Mouse (Mus musculus) activated CD4-positive, CD25-positive, alpha-beta regulatory T cell, adult 4 months (primary cell): Measurements from ENCODE around the gene Mcm9. TPM values are rescaled to one million over a fixed set of nuclear protein-coding genes. Genes with fewer than 3 reads are reported as not detected.

Experiments used
- ATAC-seq: one replicate; pipeline ENCODE4 v1.8.0; 2017
- polyA plus RNA-seq, 2 experiments: library from polyadenylated mRNA; unstranded; fragments of 100-300 nt; shearing (Covaris generic); gene quantifications; one replicate each; pipeline ENCODE4 v1.2.1; 2017

Mcm9 gene
- polyA plus RNA-seq, 2 experiments from 2014 or later = 3.5 to 5.2 TPM

- ATAC-seq = no peak
Observed at GRCm38 (mm10) chr10:53580137-53580536, 50.1 kb downstream of the Mcm9 start.

DNA sequence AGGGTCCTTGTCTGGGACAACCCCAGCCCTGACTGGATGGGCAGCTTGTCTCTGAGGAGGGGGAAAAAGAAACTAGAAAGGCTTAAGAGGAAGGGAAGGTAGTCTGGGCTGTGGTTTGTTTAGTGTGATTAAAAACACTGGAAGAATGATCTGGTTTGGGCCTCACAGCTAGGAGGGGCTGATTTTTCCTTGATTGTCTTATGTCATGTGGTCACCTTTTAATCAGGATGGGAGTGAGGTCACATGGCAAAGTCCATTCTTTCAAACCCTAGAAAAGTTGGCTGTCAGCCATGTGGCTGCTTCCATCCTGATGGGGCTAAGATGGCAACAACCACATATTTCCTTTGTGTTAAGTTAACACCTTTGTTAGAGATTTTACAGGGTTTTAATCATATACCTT is 61.7 kb downstream of the Mcm9 start:
- ATAC-seq = no peak

DNA sequence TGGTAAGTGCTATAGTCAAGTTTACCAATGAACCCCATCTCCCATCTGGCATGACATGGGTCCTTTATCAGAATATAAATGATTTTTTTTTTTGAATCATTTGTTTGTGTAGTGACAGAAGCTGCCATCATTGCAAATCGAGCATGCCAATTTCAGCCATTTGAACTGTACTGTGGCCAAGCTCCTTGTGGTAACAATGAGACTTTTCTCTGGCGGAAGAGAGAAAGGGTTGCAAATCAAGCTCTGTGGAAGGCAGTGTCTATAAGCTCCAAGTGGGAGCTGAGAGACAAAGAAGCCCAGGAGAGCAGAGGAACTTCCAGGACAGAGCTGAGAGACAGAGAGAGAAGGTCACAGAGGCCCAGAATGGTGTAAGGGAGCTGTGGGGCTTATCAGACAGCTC is 64.7 kb downstream of the Mcm9 start:
- no peak for ATAC-seq

GRCm38 (mm10) chr10:53562001-53562400 is 68.2 kb downstream of the Mcm9 start:
- no peak for ATAC-seq

DNA sequence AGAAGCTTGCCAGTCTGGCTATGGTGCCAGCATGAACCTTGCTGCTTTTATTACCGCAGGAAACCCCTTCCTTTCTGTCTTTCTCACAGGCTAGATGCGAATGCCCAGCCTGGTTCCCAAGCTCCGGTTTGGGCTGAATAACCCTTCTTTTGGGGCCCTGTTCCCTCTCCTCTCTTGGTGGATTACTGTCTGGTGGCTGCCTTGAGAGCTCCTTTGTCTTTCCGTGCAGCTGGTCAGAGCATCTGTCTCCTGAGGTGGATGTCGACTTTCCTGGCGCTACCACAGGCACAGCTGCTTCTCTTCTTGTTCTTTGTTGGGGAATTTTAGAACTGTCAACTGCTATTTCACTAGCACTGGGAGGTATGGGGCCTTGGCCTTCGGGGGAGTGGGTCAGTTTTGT is 92.6 kb downstream of the Mcm9 start:
- no peak for ATAC-seq

DNA sequence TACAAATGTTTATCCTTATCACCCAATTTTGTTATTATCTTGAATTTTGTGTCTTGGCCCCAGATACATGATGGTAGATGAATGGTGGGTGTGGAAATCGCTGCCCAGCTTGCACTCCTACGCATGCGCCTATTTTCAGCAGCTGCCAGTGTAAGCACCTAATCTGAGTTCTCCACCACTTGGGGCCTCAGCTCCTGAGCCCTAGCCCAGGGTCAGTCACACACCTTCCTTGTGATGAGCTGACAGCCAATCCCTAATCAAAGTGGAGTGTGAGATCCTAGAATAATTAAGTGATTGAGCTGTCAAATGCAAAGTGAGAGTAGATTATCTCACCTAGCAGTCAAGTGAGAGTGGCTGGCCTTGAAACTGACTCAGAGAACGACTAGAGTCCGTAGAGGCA is 97.9 kb downstream of the Mcm9 start:
- no peak for ATAC-seq

DNA sequence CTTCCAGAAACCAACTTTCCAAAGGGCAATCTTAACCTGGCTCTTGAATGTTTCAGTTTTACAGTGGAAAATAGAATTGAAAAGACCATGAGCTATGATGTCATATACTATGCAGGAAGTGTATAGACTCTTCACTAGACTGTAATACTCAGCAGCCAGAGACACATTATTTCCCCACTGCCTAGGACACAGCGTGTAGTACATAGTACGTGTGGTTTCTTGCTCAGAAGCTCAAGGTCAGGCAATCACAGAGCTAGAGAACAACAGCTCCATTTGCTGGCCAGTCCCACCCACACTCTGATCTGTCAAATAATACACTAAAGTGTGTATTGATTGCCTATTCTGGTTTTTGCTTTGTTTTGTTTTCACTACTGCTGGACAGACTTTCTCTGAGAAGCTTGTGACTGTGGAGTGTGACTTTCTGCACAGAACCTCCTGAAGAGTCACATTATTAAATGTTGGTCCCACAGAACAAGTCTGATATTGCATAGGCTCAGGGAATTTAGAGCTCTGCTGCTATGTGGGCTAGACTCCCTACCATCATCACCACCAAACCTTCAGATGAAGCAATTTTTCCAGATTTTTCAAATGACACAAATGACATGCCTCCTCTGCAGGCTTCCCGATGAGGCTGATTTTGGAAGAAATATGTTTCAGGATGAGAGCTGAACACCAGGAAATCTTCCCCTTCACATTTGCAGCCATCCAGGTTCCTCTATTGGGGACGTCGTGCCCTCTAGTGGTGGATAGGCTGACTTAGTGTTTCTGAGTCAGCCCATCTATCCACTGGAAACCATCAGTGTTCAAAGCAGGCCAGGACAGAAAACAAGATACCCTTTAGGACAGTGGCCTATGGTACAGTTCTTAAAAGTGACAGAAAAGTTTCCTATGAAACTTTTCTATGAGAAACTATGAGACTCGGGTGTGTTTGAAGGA is 102.1 kb downstream of the Mcm9 start:
- ATAC-seq = peak; percentile 34

- no peak for ATAC-seq
Observed at GRCm38 (mm10) chr10:53527344-53527743, 102.9 kb downstream of the Mcm9 start.

- peak; percentile 38 for ATAC-seq
Observed at GRCm38 (mm10) chr10:53526350-53526749, 103.9 kb downstream of the Mcm9 start.

- peak; percentile 76 for ATAC-seq
Observed at GRCm38 (mm10) chr10:53525265-53525976, 104.8 kb downstream of the Mcm9 start.

- no peak for ATAC-seq
Observed at GRCm38 (mm10) chr10:53519068-53519954, 110.9 kb downstream of the Mcm9 start.

DNA sequence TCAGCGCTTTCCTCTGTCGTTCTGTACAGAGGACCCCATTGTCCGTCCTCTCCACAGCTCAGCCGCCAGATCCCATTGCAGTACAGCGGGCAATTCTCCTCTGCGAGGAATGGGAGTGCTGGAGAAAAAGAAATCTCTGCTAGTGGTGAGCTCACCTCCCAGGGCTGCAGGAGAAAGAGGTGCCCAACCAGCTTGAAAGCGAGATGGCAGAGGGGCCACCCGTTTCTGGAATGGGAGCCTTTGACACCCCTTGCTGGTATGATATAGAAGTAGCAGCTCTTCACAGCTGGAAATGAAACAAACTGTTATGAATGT is 111.7 kb downstream of the Mcm9 start:
- ATAC-seq = no peak

GRCm38 (mm10) chr10:53517770-53518598 is 112.3 kb downstream of the Mcm9 start:
- no peak for ATAC-seq

DNA sequence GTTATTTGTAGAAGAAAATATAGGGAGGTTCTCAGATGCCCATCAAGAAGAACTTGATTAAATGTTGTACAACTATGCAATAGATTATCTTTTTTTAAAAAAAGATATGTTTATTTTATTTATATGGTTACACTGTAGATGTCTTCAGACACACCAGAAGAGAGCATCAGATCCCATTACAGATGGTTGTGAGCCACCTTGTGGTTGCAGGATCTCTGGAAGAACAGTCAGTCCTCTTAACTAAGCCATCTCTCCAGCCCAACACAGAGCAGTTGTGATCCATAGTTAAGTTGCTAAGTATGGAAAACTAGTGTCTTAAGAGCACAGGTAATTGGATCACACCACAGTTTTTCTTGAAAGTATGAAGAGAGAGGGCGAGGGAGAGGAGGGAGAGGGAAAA is 117.7 kb downstream of the Mcm9 start:
- ATAC-seq = no peak

GRCm38 (mm10) chr10:53509158-53509773 is 121.0 kb downstream of the Mcm9 start:
- peak; percentile 80 for ATAC-seq

- ATAC-seq = no peak
Observed at GRCm38 (mm10) chr10:53508676-53509075, 121.6 kb downstream of the Mcm9 start.

DNA sequence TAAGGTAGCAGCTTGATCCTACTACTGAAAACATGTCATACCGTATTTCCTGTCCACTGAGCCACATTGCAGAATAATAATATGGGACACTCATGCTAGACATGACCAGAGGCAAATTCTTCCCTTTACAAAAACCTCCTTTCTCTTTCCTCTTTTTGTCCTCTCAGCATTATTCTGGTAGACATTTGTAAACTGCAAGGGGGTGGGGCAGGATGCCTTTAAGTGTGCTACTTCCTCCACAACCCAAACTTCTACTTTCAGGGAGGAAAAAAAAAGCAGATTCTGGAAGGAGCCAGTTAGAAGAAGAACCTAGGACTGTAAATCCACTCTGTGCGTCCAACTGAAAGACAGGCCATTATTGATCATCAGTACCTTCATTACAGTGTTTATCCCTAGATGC is 124.7 kb downstream of the Mcm9 start:
- peak; percentile 60 for ATAC-seq

- ATAC-seq = no peak
Observed at GRCm38 (mm10) chr10:53505069-53505468, 125.2 kb downstream of the Mcm9 start.

DNA sequence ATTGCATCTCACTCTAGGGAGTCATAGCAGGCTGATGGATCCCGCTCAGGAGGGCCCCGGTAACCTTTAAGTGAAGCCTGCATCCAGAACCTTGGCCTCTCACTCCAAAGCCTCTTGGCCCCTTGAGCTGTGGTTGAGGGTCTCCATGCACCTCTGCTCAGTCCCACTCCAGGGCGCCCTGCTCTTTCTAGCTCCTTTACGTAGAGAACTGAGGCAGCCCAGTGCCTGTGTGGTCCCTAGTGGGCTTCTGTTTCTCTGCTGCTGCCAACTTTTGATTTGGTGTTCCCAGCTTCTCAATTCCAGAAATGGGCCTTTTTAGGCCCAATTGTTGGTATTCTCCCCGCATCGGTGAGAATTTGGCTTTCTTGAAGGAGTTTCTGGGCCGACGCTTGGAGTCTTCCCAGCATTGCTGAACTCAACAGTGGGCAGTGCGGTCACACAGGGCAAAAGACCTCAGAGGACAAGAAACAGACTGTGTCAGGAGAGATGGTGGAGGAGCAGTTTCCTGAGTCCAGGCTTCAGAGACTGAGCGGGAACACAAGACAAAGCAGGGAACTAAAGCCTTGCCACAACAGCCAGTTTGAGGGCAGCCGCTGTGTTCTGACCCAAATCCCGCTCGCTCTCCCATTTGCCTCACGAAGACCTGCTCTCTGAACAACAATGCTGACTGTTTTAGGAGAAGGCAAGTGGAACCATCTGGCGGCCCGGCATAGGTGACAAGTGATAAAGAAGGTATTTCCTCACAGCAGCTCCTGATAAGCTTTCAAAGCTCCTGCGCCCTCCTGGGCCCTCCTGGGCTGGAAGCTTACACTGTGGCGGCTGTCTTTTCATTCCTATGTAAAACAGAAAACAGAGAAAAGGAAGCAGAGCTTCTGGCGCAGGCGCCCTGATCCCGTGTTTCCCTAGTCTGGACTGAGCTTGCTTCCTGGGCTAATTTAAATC is 127.1 kb downstream of the Mcm9 start:
- no peak for ATAC-seq

GRCm38 (mm10) chr10:53502471-53502870 is 127.8 kb downstream of the Mcm9 start:
- ATAC-seq = no peak
